Mouse (Mus musculus): ENCODE measurements around the gene S100pbp. TPM values are rescaled to one million over a fixed set of nuclear protein-coding genes. Genes with fewer than 3 reads are reported as not detected.

S100pbp gene
- total RNA-seq, 2 experiments from 2014 or later = 26.9 to 29.6 TPM

- no peak for DNase-seq
These were observed 87.2 kb downstream of the S100pbp start for GRCm38 (mm10) chr4:129102133-129102829.

Other genes starting within 250 kb of the S100pbp start
- gene Azin2, start 227.3 kb downstream of the S100pbp start, total RNA-seq (2021) = 10 to 100 TPM; 32.5 to 32.9 TPM
- 100 to 1,000 TPM; 244 to 274 TPM for gene Ak2, start 197.8 kb downstream of the S100pbp start, total RNA-seq (2021)
- gene Rnf19b, start 131.5 kb downstream of the S100pbp start, total RNA-seq (2021) = 10 to 100 TPM; 23.6 to 25.1 TPM
- gene Tmem54, start 84.2 kb downstream of the S100pbp start, total RNA-seq (2021) = not detected
- 1 to 10 TPM; 3.6 to 7.8 TPM for gene Hpca, start 67.7 kb downstream of the S100pbp start, total RNA-seq (2021)
- 10 to 100 TPM; 19.5 to 34.9 TPM for gene Fndc5, start 52.7 kb downstream of the S100pbp start, total RNA-seq (2021)
- gene Yars, start within 50 bp of the S100pbp start, total RNA-seq (2021) = 10 to 100 TPM; 63.8 to 68.1 TPM
- 10 to 100 TPM; 16.5 to 16.6 TPM for gene C77080, start 71.7 kb upstream of the S100pbp start, total RNA-seq (2021)
- gene Sync, start 97.9 kb upstream of the S100pbp start, total RNA-seq (2021) = 1 to 10 TPM; 4.2 to 7.4 TPM
- gene Rbbp4, start 145.6 kb upstream of the S100pbp start, total RNA-seq (2021) = 100 to 1,000 TPM; 142 to 146 TPM
- 10 to 100 TPM; 41.1 to 41.5 TPM for gene Zbtb8os, start 146.0 kb upstream of the S100pbp start, total RNA-seq (2021)
- gene Zbtb8a, start 188.4 kb upstream of the S100pbp start, total RNA-seq (2021) = 10 to 100 TPM; 10.1 to 10.7 TPM

Data from adrenal gland, postnatal 10 days (tissue).